Mouse (Mus musculus) testis, adult 2 months (tissue): ENCODE results near the gene Nav2. TPM values are rescaled to one million over a fixed set of nuclear protein-coding genes. Genes with fewer than 3 reads are reported as not detected.

ENCODE experiments used
- H3K27ac ChIP-seq: fragments of 200-500 bp; 2 replicates; pipeline ENCODE4 v1.5.1; 2012; ENCODE audit warnings: low read depth, low read length; ENCODE audit not compliant: control insufficient read depth, insufficient read depth
- H3K27me3 ChIP-seq: fragments of 200-500 bp; 2 replicates; pipeline ENCODE4 v1.6.1; 2012; ENCODE audit warnings: mild to moderate bottlenecking, low read length, moderate library complexity; ENCODE audit not compliant: control insufficient read depth, insufficient read depth
- H3K36me3 ChIP-seq: fragments of 200-500 bp; 2 replicates; pipeline ENCODE4 v1.6.1; 2012; ENCODE audit warnings: mild to moderate bottlenecking, low read length; ENCODE audit not compliant: control insufficient read depth, insufficient read depth
- H3K4me1 ChIP-seq: fragments of 200-500 bp; 2 replicates; pipeline ENCODE4 v1.6.1; 2012; ENCODE audit warnings: low read length; ENCODE audit not compliant: control insufficient read depth, insufficient read depth
- H3K4me3 ChIP-seq: fragments of 200-500 bp; 2 replicates; pipeline ENCODE4 v1.5.1; 2012; ENCODE audit warnings: low read depth, mild to moderate bottlenecking, low read length, moderate library complexity, mixed read lengths; ENCODE audit not compliant: control insufficient read depth
- CTCF ChIP-seq: fragments of 200-500 bp; IDR thresholded peaks from 2 replicates; pipeline ENCODE4 v1.5.1; 2012; ENCODE audit warnings: low read depth, mild to moderate bottlenecking, inconsistent platforms, low read length, moderate library complexity; ENCODE audit not compliant: control insufficient read depth, insufficient read depth, insufficient replicate concordance
- POLR2A ChIP-seq: fragments of 200-500 bp; IDR thresholded peaks from 2 replicates; pipeline ENCODE4 v1.6.1; 2012; ENCODE audit warnings: low read depth, mild to moderate bottlenecking, inconsistent platforms, low read length, moderate library complexity; ENCODE audit not compliant: control insufficient read depth
- polyA plus RNA-seq: library from polyadenylated mRNA; depleted of rRNA; stranded (reverse); fragments of >200 nt; gene quantifications from 2 replicates; pipeline ENCODE4 v1.2.3, GENCODE M21; 2012

Nav2 gene
- polyA plus RNA-seq, 1 experiment: 20.8 TPM

DNA sequence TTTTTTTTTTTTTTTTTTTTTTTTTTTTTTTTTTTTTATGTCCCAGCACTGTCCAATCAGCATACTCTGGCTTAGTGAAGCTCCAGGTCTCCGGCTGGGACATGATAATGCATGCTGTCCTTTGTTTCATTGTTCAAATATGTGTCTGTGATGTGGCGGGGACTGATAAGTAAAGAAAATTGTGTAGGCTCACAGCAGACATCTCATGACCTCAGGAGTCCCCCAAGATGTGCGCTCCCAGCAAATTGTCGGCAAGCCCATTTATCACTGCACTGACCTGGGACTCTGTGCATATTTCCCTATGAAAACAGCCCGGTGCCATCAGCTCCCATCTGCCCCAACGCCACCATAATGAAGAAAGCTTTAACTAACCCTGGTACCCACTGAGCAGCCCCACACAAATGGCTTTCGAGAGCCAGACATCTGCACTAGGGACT is 110.0 kb downstream of the Nav2 start:
- no peak overlapping the region for H3K4me3 ChIP-seq
- H3K4me1 ChIP-seq: no peaks in the 10 kb centered on the region
- H3K36me3 ChIP-seq: no peaks in the 10 kb centered on the region
- H3K27me3 ChIP-seq: no peaks in the 10 kb centered on the region
- TF ChIP-seq POLR2A (no peak), CTCF (no peak)
- H3K27ac ChIP-seq: no peak overlapping the region

GRCm38 (mm10) chr7:49025026-49025815 is 116.7 kb downstream of the Nav2 start:
- H3K4me3 ChIP-seq: no peak overlapping the region
- H3K27me3 ChIP-seq: no peaks in the 10 kb centered on the region

GRCm38 (mm10) chr7:49025991-49026390 is 117.5 kb downstream of the Nav2 start:
- Histone ChIP-seq H3K36me3 (no peaks in the 10 kb centered on the region), H3K27me3 (no peaks in the 10 kb centered on the region), H3K4me3 (no peak overlapping the region), H3K27ac (no peak overlapping the region), H3K4me1 (no peaks in the 10 kb centered on the region)
- TF ChIP-seq POLR2A: no peak
- TF ChIP-seq CTCF: no peak

More at GRCm38 (mm10) chr7:49025026-49025815, 116.7 kb downstream of the Nav2 start:
- TF ChIP-seq POLR2A: no peak
- no peak for TF ChIP-seq CTCF
- Histone ChIP-seq H3K36me3 (no peaks in the 10 kb centered on the region), H3K27ac (no peak overlapping the region), H3K4me1 (no peaks in the 10 kb centered on the region)

DNA sequence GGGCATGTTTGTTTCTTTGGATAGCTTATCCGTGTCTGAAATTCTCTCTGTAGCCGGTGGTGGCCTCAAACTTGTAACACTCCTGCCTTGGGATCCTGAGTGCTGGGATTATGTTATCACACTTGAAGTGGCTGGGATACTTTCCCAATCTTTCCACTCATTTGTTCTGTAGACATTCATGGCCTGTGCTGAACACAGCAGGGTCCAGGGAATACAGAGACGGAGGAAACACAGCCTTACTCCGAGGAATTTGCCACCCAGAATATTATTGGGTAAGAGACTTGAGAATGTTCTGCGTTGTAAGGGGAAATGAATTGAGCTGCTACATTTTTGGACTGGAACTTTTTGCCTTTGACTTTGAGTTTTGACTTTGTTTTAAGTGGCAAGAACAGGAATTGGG is 118.0 kb downstream of the Nav2 start:
- no peak overlapping the region for H3K27ac ChIP-seq
- H3K36me3 ChIP-seq: no peaks in the 10 kb centered on the region
- H3K4me3 ChIP-seq: no peak overlapping the region
- no peaks in the 10 kb centered on the region for H3K27me3 ChIP-seq
- TF ChIP-seq POLR2A (no peak), CTCF (no peak)
- no peaks in the 10 kb centered on the region for H3K4me1 ChIP-seq

GRCm38 (mm10) chr7:49029282-49030012 is 120.9 kb downstream of the Nav2 start:
- TF ChIP-seq CTCF (no peak), POLR2A (no peak)
- no peak overlapping the region for H3K27ac ChIP-seq
- H3K27me3 ChIP-seq: no peaks in the 10 kb centered on the region
- H3K36me3 ChIP-seq: no peaks in the 10 kb centered on the region
- H3K4me3 ChIP-seq: no peak overlapping the region
- H3K4me1 ChIP-seq: no peaks in the 10 kb centered on the region

GRCm38 (mm10) chr7:49032216-49032615 is 123.7 kb downstream of the Nav2 start:
- no peaks in the 10 kb centered on the region for H3K27me3 ChIP-seq

DNA sequence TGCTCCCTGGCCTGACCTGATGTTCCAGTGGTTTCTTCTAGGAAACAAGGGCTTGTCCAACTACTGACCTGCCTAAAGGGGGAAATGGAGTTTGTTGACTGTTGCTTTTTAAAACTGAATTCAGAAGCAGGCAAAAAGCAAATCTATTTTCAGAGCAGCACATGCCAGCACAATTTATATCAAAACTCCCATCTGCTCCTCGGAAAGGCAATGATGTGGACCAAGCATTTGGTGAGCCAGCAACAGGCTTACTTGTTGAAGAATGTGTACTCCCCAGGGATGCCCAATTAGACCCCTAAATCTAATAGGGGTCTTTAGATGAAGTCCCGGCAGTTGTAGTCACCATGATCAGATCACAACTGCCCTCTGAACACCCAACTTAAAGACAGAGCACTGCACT is 125.7 kb downstream of the Nav2 start:
- no peaks in the 10 kb centered on the region for H3K27me3 ChIP-seq
- no peaks in the 10 kb centered on the region for H3K4me1 ChIP-seq
- H3K36me3 ChIP-seq: no peaks in the 10 kb centered on the region
- TF ChIP-seq POLR2A: no peak
- H3K27ac ChIP-seq: no peak overlapping the region
- H3K4me3 ChIP-seq: no peak overlapping the region

More at GRCm38 (mm10) chr7:49032216-49032615, 123.7 kb downstream of the Nav2 start:
- TF ChIP-seq CTCF (no peak), POLR2A (no peak)
- H3K36me3 ChIP-seq: no peaks in the 10 kb centered on the region
- no peaks in the 10 kb centered on the region for H3K4me1 ChIP-seq
- H3K4me3 ChIP-seq: no peak overlapping the region
- H3K27ac ChIP-seq: no peak overlapping the region
